Mouse (Mus musculus) spleen, postnatal 14 days (tissue): ENCODE results near the gene Gm49630.
"Not testable (repeated sequence)": the region's sequence is repeated elsewhere in the genome, so short reads cannot be mapped to it uniquely, and the experiment has no call there.

ENCODE experiments used
- DNase-seq, 2 experiments: peaks; one replicate each; pipeline ENCODE4 v3.0.0; 2021 to 2022; ENCODE audit warnings: low spot score in 2 of 2

The Gm49630 gene

DNA sequence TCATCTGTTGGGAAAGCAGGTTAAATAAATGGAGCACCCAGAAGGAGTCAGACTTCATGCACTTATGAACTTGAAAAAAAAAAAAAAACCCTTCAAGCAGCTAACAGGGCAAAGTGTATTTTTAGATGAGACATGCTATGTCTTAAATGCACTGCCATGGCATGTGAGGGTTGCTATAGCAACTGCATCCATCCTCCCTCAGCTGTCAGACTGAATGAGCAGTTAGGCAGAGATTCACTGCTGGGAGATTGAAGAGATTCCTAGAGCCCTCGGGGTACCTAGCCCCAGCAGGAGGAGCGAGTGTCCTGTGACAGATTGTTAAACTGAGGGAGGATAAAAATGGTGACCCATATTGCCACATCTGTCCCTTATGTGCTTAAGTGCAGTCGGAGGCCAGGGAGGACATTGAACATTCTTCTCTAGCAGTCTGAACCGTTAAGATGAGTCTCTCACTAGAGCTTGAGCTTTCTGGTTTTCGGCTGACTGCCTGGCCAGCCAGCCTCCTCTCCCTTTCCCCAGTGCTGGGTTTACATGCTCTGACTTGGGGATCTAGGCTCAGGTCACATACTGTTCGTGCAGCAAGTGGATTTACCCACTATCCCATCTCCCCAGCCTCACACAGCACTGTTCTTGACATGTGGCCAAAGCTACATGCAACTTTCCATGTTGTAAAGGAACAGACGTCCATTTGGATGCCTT is 5.0 kb downstream of the Gm49630 start:
- DNase-seq: not testable (repeated sequence)

DNA sequence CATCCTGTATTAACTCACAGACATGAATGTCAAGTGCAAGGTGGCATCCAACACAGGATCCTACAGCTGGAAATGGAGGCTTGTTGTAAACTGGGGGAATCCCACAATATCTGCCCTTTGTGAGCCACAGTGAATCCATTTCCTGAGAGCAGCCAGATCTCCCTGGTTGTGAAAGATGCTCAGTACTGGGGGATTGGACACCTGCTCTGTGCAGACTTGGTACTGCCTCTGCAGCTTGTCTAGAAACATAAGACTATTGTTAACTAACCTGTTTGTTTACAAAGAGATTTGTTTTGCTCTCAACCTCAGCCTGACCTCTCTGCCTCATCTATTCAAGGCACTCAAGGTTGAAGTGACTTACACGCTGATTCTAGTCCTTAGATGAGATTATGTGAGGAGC is 5.5 kb downstream of the Gm49630 start:
- not testable (repeated sequence) for DNase-seq

DNA sequence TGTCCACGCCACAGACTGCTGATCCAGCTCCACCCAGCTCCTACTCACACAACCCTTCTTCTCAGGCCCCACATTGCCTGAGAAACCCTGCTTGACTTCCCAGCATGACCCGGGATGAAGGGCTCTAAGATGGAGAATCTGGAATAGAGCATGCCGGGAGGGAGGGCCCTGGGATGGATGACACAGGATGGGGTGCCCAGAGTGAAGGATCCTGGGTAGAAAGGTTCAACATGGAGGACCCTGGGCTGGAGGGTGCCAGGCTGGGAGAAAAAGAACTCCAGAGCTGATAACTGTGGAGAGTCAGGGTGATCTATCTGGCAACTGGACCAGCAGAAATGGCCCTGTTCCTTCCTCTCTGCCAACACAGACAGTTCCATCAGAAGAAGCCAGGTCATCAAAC is 6.2 kb downstream of the Gm49630 start:
- not testable (repeated sequence) for DNase-seq

DNA sequence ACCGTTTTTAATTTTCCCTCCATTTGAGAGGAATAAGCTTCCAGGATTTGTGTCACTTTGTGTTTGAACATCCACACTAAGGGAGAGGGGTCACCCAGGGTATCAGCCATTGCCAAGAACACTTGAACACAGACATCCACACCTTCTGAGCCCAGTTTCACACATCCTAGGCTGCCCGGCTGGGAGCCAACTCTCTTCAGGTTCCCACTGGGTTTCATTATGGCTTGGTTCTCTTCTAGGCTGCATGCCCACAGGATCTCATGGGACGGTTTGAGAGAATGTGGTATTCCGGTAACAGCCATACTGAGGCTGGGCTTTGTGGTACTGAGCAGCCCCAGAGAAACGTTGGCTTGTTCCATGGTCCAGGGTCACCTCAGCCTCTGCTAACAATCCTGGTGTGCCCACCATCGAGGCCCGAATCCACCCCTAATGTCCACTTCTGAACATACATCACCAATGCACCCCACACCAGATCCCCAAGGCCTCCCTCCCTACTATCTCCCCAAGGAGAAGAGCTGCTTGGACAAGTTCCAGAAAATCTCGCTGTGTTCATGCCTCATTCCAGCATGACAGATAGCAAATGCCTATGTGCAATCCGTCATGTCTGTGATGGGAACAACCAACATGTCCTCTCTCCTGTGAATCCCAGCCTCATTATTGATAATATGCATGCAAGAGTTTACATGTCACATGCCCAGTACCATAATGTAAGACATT is 10.9 kb downstream of the Gm49630 start:
- DNase-seq: not testable (repeated sequence)

DNA sequence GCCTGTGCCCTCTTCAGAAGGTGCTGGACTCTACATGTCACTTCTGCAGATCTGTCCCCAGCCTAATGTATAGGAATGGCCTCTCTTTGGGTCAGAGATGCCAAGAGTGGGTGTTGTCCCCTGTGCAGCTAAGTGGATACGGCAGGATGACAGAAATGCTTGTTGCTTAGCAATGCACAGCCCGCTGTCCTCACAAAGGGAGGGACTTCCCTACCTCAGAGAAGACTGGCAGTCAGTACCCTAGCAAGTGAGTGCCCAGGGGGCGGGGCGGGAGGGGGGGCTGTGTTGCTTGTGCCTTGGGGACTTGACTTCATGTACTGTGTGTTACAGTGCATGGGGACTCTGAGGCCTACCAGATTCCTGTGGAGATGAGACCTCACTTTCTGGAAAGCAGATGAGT is 12.0 kb downstream of the Gm49630 start:
- DNase-seq: not testable (repeated sequence)

DNA sequence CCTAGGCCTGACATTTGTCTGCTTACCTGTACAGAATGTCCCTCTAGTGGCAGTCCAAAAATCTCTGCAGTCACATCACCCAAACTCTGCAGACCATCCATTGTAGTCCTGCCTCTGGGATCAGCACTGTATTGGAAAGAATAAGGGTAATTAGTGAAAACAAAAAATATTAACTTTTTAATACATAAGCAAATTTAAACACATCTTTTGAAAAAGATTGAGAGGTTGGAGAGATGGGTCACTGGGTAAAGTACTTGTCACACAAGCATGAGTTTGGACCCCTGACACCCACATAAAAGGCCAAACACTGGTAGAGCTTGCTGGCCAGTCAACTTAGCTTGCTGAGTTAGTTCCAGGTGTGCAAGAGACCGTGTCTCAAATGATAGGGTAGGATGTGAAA is 19.2 kb downstream of the Gm49630 start, which contains the start of gene Ttll2:
TSS of gene Ttll2 (minus strand) at position 101 of the 400 bp plus-strand sequence.
- DNase-seq: not testable (repeated sequence)

DNA sequence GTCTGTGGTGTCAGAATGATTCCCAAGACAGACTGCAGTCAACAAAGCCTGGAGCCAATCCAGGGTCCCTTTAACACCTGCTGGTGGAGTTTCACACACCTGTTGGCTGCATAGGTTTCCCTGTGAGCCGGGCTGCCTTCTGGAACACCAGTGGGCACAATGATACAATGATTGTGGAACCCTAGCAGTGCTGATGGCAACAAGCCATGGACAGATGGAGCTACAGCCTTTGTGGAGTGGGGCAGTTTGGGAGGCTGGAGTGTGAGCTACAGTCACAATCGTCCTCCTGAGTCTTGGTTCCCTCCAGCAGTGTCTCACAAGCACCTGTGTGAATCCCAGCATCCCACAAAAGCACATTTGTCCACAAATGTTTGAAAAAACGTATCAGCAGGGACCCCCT is 23.0 kb downstream of the Gm49630 start:
- DNase-seq: not testable (repeated sequence)

DNA sequence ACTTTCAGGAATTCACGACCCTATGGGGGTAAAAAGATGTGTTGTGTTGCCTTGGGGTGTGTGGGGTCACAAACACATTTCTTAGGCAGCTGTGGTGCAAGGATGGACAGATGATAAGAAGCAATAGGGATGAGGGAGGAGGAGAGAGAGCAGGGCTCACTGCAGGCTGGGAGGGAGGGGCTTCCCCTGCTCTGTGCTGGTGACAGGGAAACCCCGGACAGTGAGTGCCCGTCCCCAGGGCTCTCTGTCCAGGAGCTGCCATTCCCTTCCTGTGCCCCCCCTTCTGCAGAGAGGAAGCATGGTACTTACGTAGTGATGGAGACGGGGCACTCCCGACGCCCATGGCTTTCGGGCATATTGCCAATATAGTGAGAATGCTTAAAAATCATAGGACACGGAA is 34.4 kb downstream of the Gm49630 start:
- DNase-seq: not testable (repeated sequence)

DNA sequence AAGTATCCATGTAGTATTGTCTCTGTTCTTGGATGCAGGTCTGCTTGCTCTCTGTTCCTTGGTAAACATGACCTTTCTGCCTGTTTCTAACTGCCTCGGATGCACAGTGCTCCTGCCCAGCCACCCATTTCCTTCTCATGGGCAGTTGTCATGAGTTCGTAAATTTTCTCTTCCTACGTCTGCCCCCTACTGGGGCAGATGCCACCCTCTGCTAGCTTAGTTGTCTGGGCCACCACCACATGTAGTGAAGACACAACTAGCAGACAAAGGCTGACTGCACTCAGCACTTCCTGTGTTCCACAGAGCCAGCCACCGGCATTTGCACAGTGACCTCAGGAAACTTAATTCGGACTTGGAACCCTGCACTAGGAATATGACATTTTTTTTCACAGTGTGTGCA is 39.0 kb downstream of the Gm49630 start:
- DNase-seq: not testable (repeated sequence)

DNA sequence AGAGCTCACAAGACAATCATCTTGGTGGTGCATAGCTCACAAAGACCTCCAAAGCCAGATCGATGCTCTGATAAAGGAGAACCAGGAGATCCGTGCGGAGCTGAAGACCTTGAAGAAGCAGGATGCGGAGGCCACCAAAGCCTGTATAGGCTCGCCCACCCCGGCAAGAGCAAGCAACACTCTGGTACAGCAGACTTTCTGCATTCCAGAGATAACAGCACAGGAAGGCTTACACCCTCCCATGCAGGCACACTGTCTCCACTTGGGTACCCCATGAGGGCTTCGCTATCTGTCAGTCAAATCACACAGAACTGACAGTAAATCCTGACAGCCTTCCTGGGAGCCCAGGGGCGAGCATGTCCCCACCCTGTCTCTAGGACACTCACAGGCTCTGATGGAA is 45.4 kb downstream of the Gm49630 start:
- DNase-seq: not testable (repeated sequence)

DNA sequence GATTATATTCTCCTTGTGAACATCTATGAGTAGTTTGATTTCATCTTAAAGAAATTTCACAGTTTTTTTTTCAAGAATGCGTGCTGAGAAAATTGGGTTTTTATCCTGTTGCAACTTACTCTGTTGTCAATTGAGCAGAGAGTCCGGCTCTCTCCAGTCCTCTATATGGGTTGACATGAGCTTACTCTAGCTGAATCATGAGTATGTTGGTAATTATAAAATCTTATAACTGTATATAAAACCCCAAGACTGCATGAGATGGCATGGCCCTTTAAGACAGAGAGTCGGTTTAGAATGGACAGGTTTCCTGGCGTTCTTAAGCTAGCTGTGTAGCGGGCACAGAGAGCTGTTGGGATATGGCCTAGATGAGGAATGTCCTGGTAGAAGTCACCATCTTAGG is 47.4 kb downstream of the Gm49630 start, which contains the start of gene Tcp10a:
TSS of gene Tcp10a (plus strand) at position 301 of the 400 bp plus-strand sequence.
- not testable (repeated sequence) for DNase-seq

DNA sequence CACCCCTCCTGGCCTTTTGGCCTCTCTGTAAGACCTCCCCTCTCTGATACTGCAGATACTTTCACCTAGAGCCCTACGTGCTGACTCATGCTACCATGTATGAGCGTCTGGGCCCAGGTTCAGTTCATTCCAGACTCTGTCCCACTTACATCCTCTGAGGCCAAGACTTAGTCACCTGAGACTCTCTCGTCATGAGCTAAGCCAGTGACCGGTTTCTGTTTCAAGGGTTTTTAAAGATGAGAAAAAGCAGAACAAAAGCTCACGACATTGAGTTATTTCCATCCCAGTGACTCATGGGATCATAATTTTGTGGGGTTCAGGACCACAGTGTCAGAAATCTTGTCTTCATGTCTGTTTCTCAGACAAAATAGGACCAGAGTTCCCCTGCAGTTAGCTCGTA is 52.0 kb downstream of the Gm49630 start:
- DNase-seq: not testable (repeated sequence)

DNA sequence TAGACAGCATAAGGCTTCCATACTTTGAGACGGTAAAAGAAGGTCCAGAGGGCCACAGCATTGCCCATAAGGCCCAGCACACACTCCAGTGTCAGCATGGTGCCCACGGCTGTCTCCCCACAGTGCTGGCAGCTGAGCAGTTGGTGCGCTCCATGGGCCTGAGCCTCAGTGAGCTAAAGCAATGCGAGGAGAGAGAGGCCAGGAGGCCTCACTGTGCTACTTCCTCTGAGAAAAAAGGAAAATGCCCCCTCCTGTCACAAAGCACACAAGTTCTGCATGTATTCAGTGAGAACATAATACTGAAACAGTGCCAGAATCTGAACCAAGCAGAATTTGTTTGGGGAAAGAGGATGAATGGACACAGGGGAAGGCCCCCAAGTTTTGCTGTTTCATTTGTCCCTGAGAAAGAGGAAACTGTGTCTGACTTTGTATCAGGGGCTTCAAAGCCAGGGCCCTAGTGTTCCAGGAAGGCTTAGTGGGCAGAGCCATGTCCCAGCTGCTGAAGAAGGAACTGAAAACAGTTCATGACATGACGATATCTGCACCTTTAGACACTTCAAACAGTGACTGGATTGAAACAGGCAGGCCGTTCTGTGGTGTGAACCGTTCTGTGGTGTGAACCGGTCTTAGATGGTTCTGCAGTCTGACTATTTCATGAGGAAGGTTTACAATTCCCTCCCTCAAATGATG is 55.9 kb downstream of the Gm49630 start:
- DNase-seq: not testable (repeated sequence)

DNA sequence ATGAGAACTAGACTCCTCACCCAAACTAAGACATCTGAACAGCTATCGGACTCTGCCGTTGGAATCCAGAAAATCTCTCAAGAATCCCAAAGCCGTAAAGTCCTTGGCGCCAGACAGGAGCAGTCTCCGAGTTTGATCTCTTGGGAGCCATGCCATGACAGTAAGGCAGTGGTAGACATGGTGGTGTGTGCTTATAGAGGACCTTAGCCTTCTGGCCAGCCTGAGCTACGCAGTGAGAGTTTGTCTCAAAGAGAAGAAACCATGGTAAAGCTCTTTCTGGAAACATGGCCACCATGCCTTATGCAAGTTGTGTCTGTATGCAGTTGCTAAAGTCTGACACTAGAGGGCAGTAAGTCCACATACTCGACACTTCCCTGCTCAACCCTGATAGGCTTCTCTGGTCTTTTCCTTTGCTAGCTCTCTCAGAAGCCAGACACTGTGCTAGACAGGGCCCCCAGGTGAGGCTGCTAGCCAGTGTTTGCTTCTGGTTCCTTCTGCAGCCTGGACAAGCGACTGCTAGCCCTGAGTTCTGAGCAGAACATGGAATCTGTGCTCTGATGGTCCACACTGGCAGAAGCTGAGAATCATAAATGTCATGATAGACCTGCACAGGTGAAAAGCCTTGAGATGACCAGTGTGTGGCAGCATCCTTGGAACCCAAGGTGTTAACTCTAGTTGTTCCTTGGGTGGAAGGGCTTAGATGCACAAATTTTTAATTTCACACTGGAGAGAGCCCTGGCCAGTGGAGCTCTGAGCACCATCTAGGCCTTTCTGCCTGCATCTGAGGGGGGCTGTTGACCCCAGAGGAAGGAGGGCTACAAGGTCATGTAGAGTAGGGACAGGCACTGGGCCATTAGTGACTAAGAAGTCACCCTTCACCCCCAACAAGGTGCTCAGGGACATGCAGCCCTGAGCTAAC is 65.2 kb downstream of the Gm49630 start:
- not testable (repeated sequence) for DNase-seq
